Mouse (Mus musculus) forebrain, embryonic 15.5 days (tissue): ENCODE results near the gene Gdf15. TPM values are rescaled to one million over a fixed set of nuclear protein-coding genes. Genes with fewer than 3 reads are reported as not detected.

Source experiments
- ATAC-seq: fragments of 200-750 bp; cut with Nextera tagmentation; replicated peaks from 2 replicates; pipeline ENCODE4 v1.8.0; 2017; ENCODE audit warnings: mild to moderate bottlenecking, moderate TSS enrichment, moderate library complexity
- H3K27ac ChIP-seq: fragments of 300-500 bp; sonication (generic); replicated peaks from 2 replicates; pipeline ENCODE4 v1.5.1; 2015; ENCODE audit warnings: mild to moderate bottlenecking, inconsistent platforms
- H3K27me3 ChIP-seq: fragments of 300-500 bp; sonication (generic); 2 replicates; pipeline ENCODE4 v1.6.1; 2015; ENCODE audit warnings: inconsistent platforms
- H3K36me3 ChIP-seq: fragments of 300-500 bp; sonication (generic); 2 replicates; pipeline ENCODE4 v1.6.1; 2015; ENCODE audit warnings: mild to moderate bottlenecking, inconsistent platforms
- H3K4me1 ChIP-seq: fragments of 300-500 bp; sonication (generic); 2 replicates; pipeline ENCODE4 v1.6.1; 2015; ENCODE audit warnings: inconsistent platforms
- H3K4me2 ChIP-seq: fragments of 300-500 bp; sonication (generic); replicated peaks from 2 replicates; pipeline ENCODE4 v1.6.1; 2015; ENCODE audit warnings: mild to moderate bottlenecking, inconsistent platforms
- H3K4me3 ChIP-seq: fragments of 300-500 bp; sonication (generic); 2 replicates; pipeline ENCODE4 v1.5.1; 2015; ENCODE audit warnings: mild to moderate bottlenecking, inconsistent platforms
- H3K9ac ChIP-seq: fragments of 300-500 bp; sonication (generic); replicated peaks from 2 replicates; pipeline ENCODE4 v1.6.1; 2015; ENCODE audit warnings: mild to moderate bottlenecking, inconsistent platforms
- H3K9me3 ChIP-seq: fragments of 300-500 bp; sonication (generic); 2 replicates; pipeline ENCODE4 v1.6.1; 2016; ENCODE audit warnings: inconsistent platforms
- WGBS: fragments of 180-500 bp; shearing (Covaris S2); methylation state at CpG from one replicate; pipeline ENCODE4 v1.1.7; 2015; ENCODE audit warnings: mixed read lengths; 5-methylcytosine and 5-hydroxymethylcytosine counted together
- polyA plus RNA-seq: library from polyadenylated mRNA; unstranded; fragments of >200 nt; fragmentation: Nextera tagmentation; extraction: Ambion mirVana; gene quantifications from 2 replicates; pipeline ENCODE4 v1.2.1, GENCODE M21; 2015

The Gdf15 gene
- polyA plus RNA-seq: not detected in 2 replicates

GRCm38 (mm10) chr8:70632346-70632892, at the start of gene Gdf15:
Gene Gdf15, minus strand, starts transcription at chr8:70632456.
- no peaks in the 10 kb centered on the region for H3K9me3 ChIP-seq
- H3K4me2 ChIP-seq: no peak within 1 kb of the TSS
- H3K27me3 ChIP-seq: 0 out of 2 replicates have a peak, but pooled peaks cover 6% of the 10 kb centered on the region
- ATAC-seq: no peak
- 83% methylated on average over 6 of the region's 6 CpGs for WGBS
- no peak within 1 kb of the TSS for H3K4me3 ChIP-seq
- H3K9ac ChIP-seq: no peak within 1 kb of the TSS
- peaks cover 25% of the 10 kb centered on the region for H3K4me1 ChIP-seq
- no peak within 1 kb of the TSS for H3K27ac ChIP-seq
- H3K36me3 ChIP-seq: no peaks in the 10 kb centered on the region

- Histone ChIP-seq H3K27me3 (no peaks in the 10 kb centered on the region), H3K4me1 (peaks cover 3% of the 10 kb centered on the region; the same call in 1 of the 2 replicates), H3K4me2 (no peak overlapping the region), H3K9me3 (no peaks in the 10 kb centered on the region), H3K9ac (no peak overlapping the region), H3K27ac (no peak overlapping the region), H3K4me3 (no peak overlapping the region), H3K36me3 (peaks cover 12% of the 10 kb centered on the region)
- ATAC-seq: no peak
- WGBS: 75% methylated on average over 3 of the region's 3 CpGs
Measured at GRCm38 (mm10) chr8:70681410-70681809, 49.2 kb upstream of the Gdf15 start.

- H3K9me3 ChIP-seq: no peaks in the 10 kb centered on the region
- H3K4me3 ChIP-seq: no peak overlapping the region
- no peak overlapping the region for H3K27ac ChIP-seq
- WGBS: 74% methylated on average over 3 of the region's 3 CpGs
- no peak overlapping the region for H3K9ac ChIP-seq
- peaks cover 12% of the 10 kb centered on the region for H3K36me3 ChIP-seq
- no peak for ATAC-seq
- H3K4me2 ChIP-seq: no peak overlapping the region
- H3K27me3 ChIP-seq: no peaks in the 10 kb centered on the region
- peaks cover 4% of the 10 kb centered on the region for H3K4me1 ChIP-seq
Measured at GRCm38 (mm10) chr8:70680039-70680438, 47.8 kb upstream of the Gdf15 start.

GRCm38 (mm10) chr8:70679404-70679803, 47.1 kb upstream of the Gdf15 start:
- Histone ChIP-seq H3K4me3 (no peak overlapping the region), H3K27me3 (no peaks in the 10 kb centered on the region), H3K9me3 (no peaks in the 10 kb centered on the region), H3K9ac (no peak overlapping the region), H3K36me3 (peaks cover 12% of the 10 kb centered on the region), H3K4me1 (peaks cover 10% of the 10 kb centered on the region), H3K27ac (no peak overlapping the region), H3K4me2 (no peak overlapping the region)
- 95% methylated on average over 4 of the region's 4 CpGs for WGBS
- no peak for ATAC-seq

- no peak for ATAC-seq
- Histone ChIP-seq H3K36me3 (peaks cover 12% of the 10 kb centered on the region), H3K4me3 (no peak overlapping the region), H3K9me3 (no peaks in the 10 kb centered on the region), H3K4me2 (no peak overlapping the region), H3K27ac (no peak overlapping the region), H3K27me3 (no peaks in the 10 kb centered on the region), H3K9ac (no peak overlapping the region), H3K4me1 (peaks cover 17% of the 10 kb centered on the region)
Measured at GRCm38 (mm10) chr8:70678679-70679078, 46.4 kb upstream of the Gdf15 start.

- Histone ChIP-seq H3K4me3 (no peak overlapping the region), H3K9me3 (no peaks in the 10 kb centered on the region), H3K27me3 (no peaks in the 10 kb centered on the region), H3K9ac (no peak overlapping the region), H3K27ac (no peak overlapping the region), H3K36me3 (peaks cover 12% of the 10 kb centered on the region), H3K4me1 (peaks cover 19% of the 10 kb centered on the region), H3K4me2 (no peak overlapping the region)
- ATAC-seq: no peak
- WGBS: 89% methylated on average over 15 of the region's 15 CpGs
Measured at GRCm38 (mm10) chr8:70677451-70678080, 45.3 kb upstream of the Gdf15 start.

GRCm38 (mm10) chr8:70675336-70675735, 43.1 kb upstream of the Gdf15 start:
- ATAC-seq: no peak
- H3K4me1 ChIP-seq: peaks cover 21% of the 10 kb centered on the region
- peaks cover 12% of the 10 kb centered on the region for H3K36me3 ChIP-seq
- no peak overlapping the region for H3K4me3 ChIP-seq
- no peak overlapping the region for H3K4me2 ChIP-seq
- no peak overlapping the region for H3K9ac ChIP-seq
- no peak overlapping the region for H3K27ac ChIP-seq
- H3K9me3 ChIP-seq: no peaks in the 10 kb centered on the region
- 97% methylated on average over 1 of the region's 1 CpGs for WGBS
- H3K27me3 ChIP-seq: no peaks in the 10 kb centered on the region

GRCm38 (mm10) chr8:70674716-70675115, 42.5 kb upstream of the Gdf15 start:
- Histone ChIP-seq H3K36me3 (peaks cover 12% of the 10 kb centered on the region), H3K9ac (no peak overlapping the region), H3K4me3 (no peak overlapping the region), H3K27ac (no peak overlapping the region), H3K4me1 (peaks cover 21% of the 10 kb centered on the region), H3K4me2 (no peak overlapping the region), H3K9me3 (no peaks in the 10 kb centered on the region), H3K27me3 (no peaks in the 10 kb centered on the region)
- 80% methylated on average over 4 of the region's 4 CpGs for whole genome bisulfite sequencing
- no peak for ATAC-seq

- Histone ChIP-seq H3K9me3 (no peaks in the 10 kb centered on the region), H3K4me3 (peak overlapping the region; percentile 52), H3K36me3 (peaks cover 12% of the 10 kb centered on the region), H3K4me2 (peak overlapping the region; percentile 66), H3K27me3 (no peaks in the 10 kb centered on the region), H3K9ac (peak overlapping the region; percentile 52), H3K27ac (peak overlapping the region; percentile 94), H3K4me1 (peaks cover 21% of the 10 kb centered on the region)
- WGBS: 94% methylated on average over 3 of the region's 3 CpGs
- no peak; the same call in 1 of the 2 replicates for ATAC-seq
Measured at GRCm38 (mm10) chr8:70674109-70674508, 41.9 kb upstream of the Gdf15 start.

GRCm38 (mm10) chr8:70673079-70673856, 41.0 kb upstream of the Gdf15 start, which contains the start of gene Lsm4:
Gene Lsm4, plus strand, starts transcription at chr8:70673248.
- H3K4me1 ChIP-seq: peaks cover 21% of the 10 kb centered on the region
- H3K36me3 ChIP-seq: peaks cover 5% of the 10 kb centered on the region
- peak within 1 kb of the TSS; percentile 66 for H3K4me2 ChIP-seq
- peak within 1 kb of the TSS; percentile 94 for H3K27ac ChIP-seq
- H3K9ac ChIP-seq: peak within 1 kb of the TSS; percentile 52
- ATAC-seq: peak; percentile 99
- under 1% methylated on average over 60 of the region's 60 CpGs for WGBS
- no peaks in the 10 kb centered on the region for H3K27me3 ChIP-seq
- H3K4me3 ChIP-seq: peak within 1 kb of the TSS; percentile 52
- no peaks in the 10 kb centered on the region for H3K9me3 ChIP-seq

GRCm38 (mm10) chr8:70672325-70673078, 40.2 kb upstream of the Gdf15 start:
- H3K4me3 ChIP-seq: peak overlapping the region; percentile 52
- peaks cover 21% of the 10 kb centered on the region for H3K4me1 ChIP-seq
- H3K9me3 ChIP-seq: no peaks in the 10 kb centered on the region
- no peaks in the 10 kb centered on the region for H3K36me3 ChIP-seq
- no peaks in the 10 kb centered on the region for H3K27me3 ChIP-seq
- ATAC-seq: no peak; the same call in 1 of the 2 replicates
- peak overlapping the region; percentile 94 for H3K27ac ChIP-seq
- H3K9ac ChIP-seq: peak overlapping the region; percentile 48
- H3K4me2 ChIP-seq: peak overlapping the region; percentile 49
- WGBS: 35% methylated on average over 19 of the region's 19 CpGs
